Mouse (Mus musculus): ENCODE measurements around the gene Gm45062. TPM values are rescaled to one million over a fixed set of nuclear protein-coding genes. Genes with fewer than 3 reads are reported as not detected.

The Gm45062 gene
- polyA plus RNA-seq, 1 experiment, result 2.0 TPM

DNA sequence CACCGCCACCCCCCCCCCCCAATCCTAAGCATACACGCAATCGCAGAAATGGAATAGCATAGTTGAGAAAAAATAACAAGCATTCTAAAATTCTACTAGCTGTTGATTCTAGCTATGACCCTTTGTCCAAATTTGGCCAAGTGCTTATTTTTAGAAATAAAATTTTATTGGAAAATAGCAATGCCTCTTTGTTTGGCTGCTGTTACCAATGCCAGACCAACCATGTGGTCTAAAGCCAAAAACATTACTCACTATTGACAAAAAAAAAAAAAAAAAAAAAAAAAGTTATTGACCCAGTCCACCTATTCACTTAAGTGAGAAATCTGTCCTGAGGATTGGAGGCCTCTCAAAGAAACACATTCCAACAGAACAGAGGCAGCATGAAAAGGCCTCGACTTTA is 199.3 kb downstream of the Gm45062 start:
- 88% methylated on average over 4 of the region's 4 CpGs for WGBS

GRCm38 (mm10) chr6:8462447-8462846 is 203.2 kb downstream of the Gm45062 start:
- Histone ChIP-seq H3K4me3 (ENCODE audit: insufficient read depth, low read depth, low read length) (no peak overlapping the region), H3K27ac (ENCODE audit: insufficient read depth, low read depth, low read length) (no peak overlapping the region), H3K36me3 (ENCODE audit: control insufficient read depth, insufficient read depth, low read length) (no peaks in the 10 kb centered on the region), H3K27me3 (replicated peaks; ENCODE audit: control insufficient read depth, insufficient read depth, low read length) (no peaks in the 10 kb centered on the region), H3K4me1 (ENCODE audit: control insufficient read depth, insufficient read depth, low read length) (peaks cover 3% of the 10 kb centered on the region; the same call in 1 of the 2 replicates)
- TF ChIP-seq POLR2A (IDR thresholded peaks at IDR 0.05; ENCODE audit: low read depth, low read length) (no peak), CTCF (conservative IDR thresholded peaks at IDR 0.05; ENCODE audit: insufficient read depth, insufficient read length, low read depth, low read length) (no peak)
- peak; percentile 54 for DNase-seq
- WGBS, result 40% methylated on average over 2 of the region's 2 CpGs

More for the DNA sequence above, 199.3 kb downstream of the Gm45062 start:
- no peak for DNase-seq
- Histone ChIP-seq H3K4me1 (ENCODE audit: control insufficient read depth, insufficient read depth, low read length) (peaks cover 7% of the 10 kb centered on the region; the same call in 1 of the 2 replicates), H3K36me3 (ENCODE audit: control insufficient read depth, insufficient read depth, low read length) (no peaks in the 10 kb centered on the region), H3K27me3 (replicated peaks; ENCODE audit: control insufficient read depth, insufficient read depth, low read length) (no peaks in the 10 kb centered on the region), H3K27ac (ENCODE audit: insufficient read depth, low read depth, low read length) (no peak overlapping the region), H3K4me3 (ENCODE audit: insufficient read depth, low read depth, low read length) (no peak overlapping the region)
- TF ChIP-seq POLR2A (IDR thresholded peaks at IDR 0.05; ENCODE audit: low read depth, low read length) (no peak), CTCF (conservative IDR thresholded peaks at IDR 0.05; ENCODE audit: insufficient read depth, insufficient read length, low read depth, low read length) (no peak)

GRCm38 (mm10) chr6:8465388-8465787 is 206.1 kb downstream of the Gm45062 start:
- peaks cover 6% of the 10 kb centered on the region; the same call in 1 of the 2 replicates for H3K4me1 ChIP-seq (ENCODE audit: control insufficient read depth, insufficient read depth, low read length)
- WGBS, result 84% methylated on average over 1 of the region's 1 CpGs
- TF ChIP-seq CTCF (conservative IDR thresholded peaks at IDR 0.05; ENCODE audit: insufficient read depth, insufficient read length, low read depth, low read length) (no peak), POLR2A (IDR thresholded peaks at IDR 0.05; ENCODE audit: low read depth, low read length) (no peak)
- H3K27ac ChIP-seq (ENCODE audit: insufficient read depth, low read depth, low read length), result no peak overlapping the region
- H3K36me3 ChIP-seq (ENCODE audit: control insufficient read depth, insufficient read depth, low read length), result no peaks in the 10 kb centered on the region
- H3K4me3 ChIP-seq (ENCODE audit: insufficient read depth, low read depth, low read length), result no peak overlapping the region
- DNase-seq, result no peak
- H3K27me3 ChIP-seq (replicated peaks; ENCODE audit: control insufficient read depth, insufficient read depth, low read length), result no peaks in the 10 kb centered on the region

DNA sequence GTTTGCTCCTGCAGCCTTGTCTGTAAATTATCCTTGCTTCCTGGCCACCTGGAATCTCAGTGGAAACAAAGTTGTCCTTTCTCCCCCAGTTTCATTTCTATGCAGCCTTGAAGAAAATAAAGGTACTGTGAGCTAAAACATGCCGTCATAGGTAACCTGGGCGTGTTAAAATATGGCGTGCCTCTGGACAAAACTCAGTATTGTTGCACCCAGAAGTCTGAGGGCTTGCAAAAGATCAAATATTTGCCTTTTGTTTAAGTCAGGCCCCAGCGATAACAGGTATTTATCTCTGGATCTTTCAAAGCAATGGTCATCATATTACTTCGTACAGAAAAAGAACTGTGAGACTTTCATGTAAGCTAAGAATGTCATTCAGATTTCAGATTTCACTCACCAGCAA is 206.7 kb downstream of the Gm45062 start:
- H3K4me1 ChIP-seq (ENCODE audit: control insufficient read depth, insufficient read depth, low read length), result peaks cover 6% of the 10 kb centered on the region; the same call in 1 of the 2 replicates
- no peak for DNase-seq
- TF ChIP-seq CTCF (conservative IDR thresholded peaks at IDR 0.05; ENCODE audit: insufficient read depth, insufficient read length, low read depth, low read length), result no peak
- TF ChIP-seq POLR2A (IDR thresholded peaks at IDR 0.05; ENCODE audit: low read depth, low read length), result no peak
- no peak overlapping the region for H3K27ac ChIP-seq (ENCODE audit: insufficient read depth, low read depth, low read length)
- no peaks in the 10 kb centered on the region for H3K27me3 ChIP-seq (replicated peaks; ENCODE audit: control insufficient read depth, insufficient read depth, low read length)
- H3K4me3 ChIP-seq (ENCODE audit: insufficient read depth, low read depth, low read length), result no peak overlapping the region
- no peaks in the 10 kb centered on the region for H3K36me3 ChIP-seq (ENCODE audit: control insufficient read depth, insufficient read depth, low read length)
- 88% methylated on average over 5 of the region's 5 CpGs for WGBS

GRCm38 (mm10) chr6:8467667-8468337 is 208.6 kb downstream of the Gm45062 start:
- H3K4me1 ChIP-seq (ENCODE audit: control insufficient read depth, insufficient read depth, low read length), result peaks cover 5% of the 10 kb centered on the region; the same call in 1 of the 2 replicates
- DNase-seq, result no peak
- H3K27me3 ChIP-seq (replicated peaks; ENCODE audit: control insufficient read depth, insufficient read depth, low read length), result no peaks in the 10 kb centered on the region
- WGBS, result 70% methylated on average over 10 of the region's 10 CpGs
- H3K27ac ChIP-seq (ENCODE audit: insufficient read depth, low read depth, low read length), result no peak overlapping the region
- no peak overlapping the region for H3K4me3 ChIP-seq (ENCODE audit: insufficient read depth, low read depth, low read length)
- H3K36me3 ChIP-seq (ENCODE audit: control insufficient read depth, insufficient read depth, low read length), result no peaks in the 10 kb centered on the region
- TF ChIP-seq POLR2A (IDR thresholded peaks at IDR 0.05; ENCODE audit: low read depth, low read length) (no peak), CTCF (conservative IDR thresholded peaks at IDR 0.05; ENCODE audit: insufficient read depth, insufficient read length, low read depth, low read length) (no peak)

DNA sequence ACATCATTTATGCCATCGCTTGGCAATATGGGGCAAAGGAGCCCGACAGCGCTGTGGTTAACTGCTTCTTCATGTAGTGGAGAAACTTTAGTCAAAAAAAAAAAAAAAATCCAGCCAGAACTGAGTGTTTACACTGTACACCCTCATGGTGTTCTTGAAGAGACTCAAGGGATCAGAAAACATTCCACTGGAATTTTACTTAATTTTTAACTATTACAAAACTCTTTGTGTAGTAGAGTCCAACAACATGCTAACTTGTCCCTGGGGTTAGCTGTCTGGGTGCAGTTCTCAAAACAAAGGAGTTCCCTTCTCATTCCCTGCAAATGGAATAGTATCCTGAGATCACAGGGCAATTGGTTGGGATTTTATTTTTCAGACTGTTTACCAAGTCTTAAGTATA is 210.7 kb downstream of the Gm45062 start:
- H3K27me3 ChIP-seq (replicated peaks; ENCODE audit: control insufficient read depth, insufficient read depth, low read length), result no peaks in the 10 kb centered on the region
- WGBS, result 62% methylated on average over 3 of the region's 3 CpGs
- TF ChIP-seq POLR2A (IDR thresholded peaks at IDR 0.05; ENCODE audit: low read depth, low read length) (no peak), CTCF (conservative IDR thresholded peaks at IDR 0.05; ENCODE audit: insufficient read depth, insufficient read length, low read depth, low read length) (no peak)
- H3K27ac ChIP-seq (ENCODE audit: insufficient read depth, low read depth, low read length), result no peak overlapping the region
- H3K4me1 ChIP-seq (ENCODE audit: control insufficient read depth, insufficient read depth, low read length), result peaks cover 4% of the 10 kb centered on the region; the same call in 1 of the 2 replicates
- H3K36me3 ChIP-seq (ENCODE audit: control insufficient read depth, insufficient read depth, low read length), result no peaks in the 10 kb centered on the region
- no peak overlapping the region for H3K4me3 ChIP-seq (ENCODE audit: insufficient read depth, low read depth, low read length)
- DNase-seq, result peak; percentile 54

GRCm38 (mm10) chr6:8472125-8472524 is 212.9 kb downstream of the Gm45062 start:
- Histone ChIP-seq H3K36me3 (ENCODE audit: control insufficient read depth, insufficient read depth, low read length) (no peaks in the 10 kb centered on the region), H3K27ac (ENCODE audit: insufficient read depth, low read depth, low read length) (no peak overlapping the region), H3K27me3 (replicated peaks; ENCODE audit: control insufficient read depth, insufficient read depth, low read length) (no peaks in the 10 kb centered on the region), H3K4me3 (ENCODE audit: insufficient read depth, low read depth, low read length) (no peak overlapping the region), H3K4me1 (ENCODE audit: control insufficient read depth, insufficient read depth, low read length) (peaks cover 4% of the 10 kb centered on the region; the same call in 1 of the 2 replicates)
- WGBS, result 92% methylated on average over 3 of the region's 3 CpGs
- no peak for DNase-seq
- no peak for TF ChIP-seq CTCF (conservative IDR thresholded peaks at IDR 0.05; ENCODE audit: insufficient read depth, insufficient read length, low read depth, low read length)
- TF ChIP-seq POLR2A (IDR thresholded peaks at IDR 0.05; ENCODE audit: low read depth, low read length), result no peak
